Mouse (Mus musculus) neural tube, embryonic 13.5 days (tissue): ENCODE data around the gene S1pr4. TPM values are rescaled to one million over a fixed set of nuclear protein-coding genes. Genes with fewer than 3 reads are reported as not detected.
A peak's percentile ranks its signal among the peaks of the same experiment; 100 is the strongest.

Experiments used
- ATAC-seq: fragments of 200-750 bp; cut with Nextera tagmentation; 2 replicates; pipeline ENCODE4 v1.8.0; 2017; ENCODE audit warnings: low read depth, mild to moderate bottlenecking, moderate TSS enrichment, moderate library complexity
- H3K27ac ChIP-seq: fragments of 300-500 bp; sonication (generic); replicated peaks from 2 replicates; pipeline ENCODE4 v1.5.1; 2015; ENCODE audit warnings: moderate library complexity, mild to moderate bottlenecking, inconsistent platforms
- H3K27me3 ChIP-seq: fragments of 300-500 bp; sonication (generic); 2 replicates; pipeline ENCODE4 v1.6.1; 2015; ENCODE audit warnings: mild to moderate bottlenecking, inconsistent platforms
- H3K36me3 ChIP-seq: fragments of 300-500 bp; sonication (generic); 2 replicates; pipeline ENCODE4 v1.6.1; 2015; ENCODE audit warnings: mild to moderate bottlenecking, inconsistent platforms
- H3K4me1 ChIP-seq: fragments of 300-500 bp; sonication (generic); replicated peaks from 2 replicates; pipeline ENCODE4 v1.6.1; 2015; ENCODE audit warnings: inconsistent platforms
- H3K4me2 ChIP-seq: fragments of 300-500 bp; sonication (generic); 2 replicates; pipeline ENCODE4 v1.6.1; 2015; ENCODE audit warnings: inconsistent platforms, mild to moderate bottlenecking, moderate library complexity
- H3K4me3 ChIP-seq: fragments of 300-500 bp; sonication (generic); 2 replicates; pipeline ENCODE4 v1.5.1; 2015; ENCODE audit warnings: mild to moderate bottlenecking, inconsistent platforms
- H3K9ac ChIP-seq: fragments of 300-500 bp; sonication (generic); 2 replicates; pipeline ENCODE4 v1.6.1; 2015; ENCODE audit warnings: moderate library complexity, mild to moderate bottlenecking, inconsistent platforms
- H3K9me3 ChIP-seq: fragments of 300-500 bp; sonication (generic); 2 replicates; pipeline ENCODE4 v1.6.1; 2016; ENCODE audit warnings: inconsistent platforms
- WGBS: fragments of 180-500 bp; shearing (Covaris S2); methylation state at CpG from one replicate; pipeline ENCODE4 v1.1.7; 2015; 5-methylcytosine and 5-hydroxymethylcytosine counted together
- microRNA-seq: library from miRNA; unstranded; fragments of <30 nt; microRNA quantifications from one replicate; pipeline ENCODE4, GENCODE M21; 2016
- polyA plus RNA-seq: library from polyadenylated mRNA; unstranded; fragments of >200 nt; fragmentation: Nextera tagmentation; extraction: Ambion mirVana; gene quantifications from 2 replicates; pipeline ENCODE4 v1.2.1, GENCODE M21; 2015

S1pr4 gene
- polyA plus RNA-seq, 1 experiment from 2014 or later, result 0.64 TPM

DNA sequence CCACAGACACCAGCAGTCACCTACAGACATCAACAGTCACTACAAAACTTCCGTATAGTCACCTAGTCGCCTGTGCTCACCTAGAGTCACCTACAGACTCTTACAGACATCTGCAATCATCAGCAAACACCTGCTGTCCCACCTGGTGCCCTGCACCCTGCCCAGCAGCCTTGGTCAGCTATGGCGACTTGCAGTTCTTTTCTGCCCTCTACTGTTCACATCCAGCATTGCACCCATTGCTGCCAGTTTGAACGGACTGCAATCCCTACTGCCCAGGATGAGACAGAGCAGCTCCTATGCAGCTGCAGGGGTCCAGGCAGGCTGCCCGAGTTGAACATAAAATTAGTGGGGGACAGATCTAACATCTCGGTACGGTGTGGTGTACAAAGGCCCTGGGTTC lies 49.8 kb downstream of the S1pr4 start:
- H3K4me2 ChIP-seq, result no peak overlapping the region
- no peak overlapping the region for H3K9ac ChIP-seq
- ATAC-seq, result peak; percentile 79; the same call in 1 of the 2 replicates
- no peaks in the 10 kb centered on the region for H3K9me3 ChIP-seq
- 2% methylated on average over 7 of the region's 7 CpGs for WGBS
- no peak overlapping the region for H3K4me3 ChIP-seq
- H3K27ac ChIP-seq, result no peak overlapping the region
- 0 out of 2 replicates have a peak, but pooled peaks cover 5% of the 10 kb centered on the region for H3K4me1 ChIP-seq
- peaks cover 76% of the 10 kb centered on the region for H3K27me3 ChIP-seq
- H3K36me3 ChIP-seq, result no peaks in the 10 kb centered on the region

Small RNA genes within 50 kb of the gene (microRNA-seq; reads per million reads assigned to microRNA genes)
- gene Gm25595, result not detected

Other genes starting within 250 kb of the S1pr4 start
- gene Matk, start 247.2 kb downstream of the S1pr4 start, polyA plus RNA-seq, result 10.5 and 13.0 TPM in 2 replicates
- 145 and 150 TPM in 2 replicates for gene Mrpl54, start 233.2 kb downstream of the S1pr4 start, polyA plus RNA-seq
- gene Apba3, start 233.2 kb downstream of the S1pr4 start, polyA plus RNA-seq, result 33.7 and 36.1 TPM in 2 replicates
- gene Tjp3, start 208.6 kb downstream of the S1pr4 start, polyA plus RNA-seq, result 2.3 and 3.3 TPM in 2 replicates
- gene Pip5k1c, start 207.2 kb downstream of the S1pr4 start, polyA plus RNA-seq, result 99.3 and 102 TPM in 2 replicates
- 32.5 and 42.5 TPM in 2 replicates for gene Cactin, start 179.0 kb downstream of the S1pr4 start, polyA plus RNA-seq
- gene Tbxa2r, start 171.4 kb downstream of the S1pr4 start, polyA plus RNA-seq, result 4.5 and 4.8 TPM in 2 replicates
- not detected in 2 replicates for gene Gipc3, start 156.9 kb downstream of the S1pr4 start, polyA plus RNA-seq
- gene Hmg20b, start 149.7 kb downstream of the S1pr4 start, polyA plus RNA-seq, result 46.5 and 51.5 TPM in 2 replicates
- 16.5 and 17.8 TPM in 2 replicates for gene Mfsd12, start 142.6 kb downstream of the S1pr4 start, polyA plus RNA-seq
- 0.68 and 0.87 TPM in 2 replicates for gene 4930404N11Rik, start 134.3 kb downstream of the S1pr4 start, polyA plus RNA-seq
- gene Fzr1, start 121.6 kb downstream of the S1pr4 start, polyA plus RNA-seq, result 105 and 112 TPM in 2 replicates
- 72.2 and 75.2 TPM in 2 replicates for gene Dohh, start 115.7 kb downstream of the S1pr4 start, polyA plus RNA-seq
- 5.2 and 8.2 TPM in 2 replicates for gene Gm48551, start 115.7 kb downstream of the S1pr4 start, polyA plus RNA-seq
- gene Gm48552, start 111.1 kb downstream of the S1pr4 start, polyA plus RNA-seq, result 1.3 and 2.5 TPM in 2 replicates
- 1.8 and 3.1 TPM in 2 replicates for gene Smim24, start 107.1 kb downstream of the S1pr4 start, polyA plus RNA-seq
- 27.1 and 27.9 TPM in 2 replicates for gene Nfic, start 44.5 kb downstream of the S1pr4 start, polyA plus RNA-seq
- 52.7 and 56.1 TPM in 2 replicates for gene Celf5, start 17.4 kb downstream of the S1pr4 start, polyA plus RNA-seq
- 68.7 and 68.8 TPM in 2 replicates for gene Ncln, start 3.7 kb downstream of the S1pr4 start, polyA plus RNA-seq
- 1.3 and 1.9 TPM in 2 replicates for gene Gna15, start 24.1 kb upstream of the S1pr4 start, polyA plus RNA-seq
- 78.8 and 81.6 TPM in 2 replicates for gene Gna11, start 45.1 kb upstream of the S1pr4 start, polyA plus RNA-seq
- 572 and 635 TPM in 2 replicates for gene Aes, start 59.4 kb upstream of the S1pr4 start, polyA plus RNA-seq
- 31.1 and 32.9 TPM in 2 replicates for gene Tle2, start 74.4 kb upstream of the S1pr4 start, polyA plus RNA-seq
- 4.9 and 6.2 TPM in 2 replicates for gene Tle6, start 100.9 kb upstream of the S1pr4 start, polyA plus RNA-seq
- gene BC025920, start 106.1 kb upstream of the S1pr4 start, polyA plus RNA-seq, result 2.5 and 3.3 TPM in 2 replicates
- 56.2 and 57.6 TPM in 2 replicates for gene Sirt6, start 127.7 kb upstream of the S1pr4 start, polyA plus RNA-seq
- 10.6 and 11.8 TPM in 2 replicates for gene Ankrd24, start 128.4 kb upstream of the S1pr4 start, polyA plus RNA-seq
- gene Gm10778, start 148.9 kb upstream of the S1pr4 start, polyA plus RNA-seq, result 6.6 and 9.2 TPM in 2 replicates
- gene Zfp433, start 204.7 kb upstream of the S1pr4 start, polyA plus RNA-seq, result 19.7 and 25.6 TPM in 2 replicates